Mouse (Mus musculus): ENCODE measurements around the gene Csdc2. TPM values are rescaled to one million over a fixed set of nuclear protein-coding genes. Genes with fewer than 3 reads are reported as not detected.
A peak's percentile ranks its signal among the peaks of the same experiment; 100 is the strongest.
"Not testable (repeated sequence)": the region's sequence is repeated elsewhere in the genome, so short reads cannot be mapped to it uniquely, and the experiment has no call there.

Csdc2 gene
- 100 to 1,000 TPM; 170 to 185 TPM for total RNA-seq (2021)
- long read RNA-seq, transcript Csdc2-201 (4 exons, 2,490 nt), result major isoform, 238 of 303 reads
- long read RNA-seq, transcript Csdc2-204 (2 exons, 3,565 nt), result minor isoform, 7 of 303 reads
- long read RNA-seq, partial matches to known transcripts, result 40 of 303 reads
- long read RNA-seq, other reads (novel, unspliced or antisense), result 18 of 303 reads

DNA sequence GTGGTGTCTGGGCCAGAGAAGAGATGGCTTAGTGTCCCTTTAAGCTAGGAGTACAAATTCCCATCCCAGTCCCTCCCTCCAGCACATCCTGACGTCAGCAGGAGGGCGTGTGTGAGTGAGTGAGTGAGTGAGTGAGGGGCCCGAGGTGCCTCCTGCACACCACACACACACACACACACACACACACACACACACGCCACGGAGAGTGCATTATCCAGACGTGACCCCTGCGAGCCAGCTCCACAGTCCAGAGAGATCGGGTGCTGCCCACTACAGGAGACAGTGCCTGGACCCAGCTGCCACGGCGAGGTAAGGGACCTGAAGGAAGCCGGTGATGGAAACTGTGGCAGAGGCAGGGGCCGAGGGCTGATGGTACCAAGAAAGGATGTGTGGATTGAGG lies at the start of gene Csdc2:
Gene Csdc2, plus strand, starts transcription at position 81 of the 400 bp plus-strand sequence.
- peak; percentile 70 to 72 for DNase-seq (ENCODE audit: low spot score in 2 of 2)

DNA sequence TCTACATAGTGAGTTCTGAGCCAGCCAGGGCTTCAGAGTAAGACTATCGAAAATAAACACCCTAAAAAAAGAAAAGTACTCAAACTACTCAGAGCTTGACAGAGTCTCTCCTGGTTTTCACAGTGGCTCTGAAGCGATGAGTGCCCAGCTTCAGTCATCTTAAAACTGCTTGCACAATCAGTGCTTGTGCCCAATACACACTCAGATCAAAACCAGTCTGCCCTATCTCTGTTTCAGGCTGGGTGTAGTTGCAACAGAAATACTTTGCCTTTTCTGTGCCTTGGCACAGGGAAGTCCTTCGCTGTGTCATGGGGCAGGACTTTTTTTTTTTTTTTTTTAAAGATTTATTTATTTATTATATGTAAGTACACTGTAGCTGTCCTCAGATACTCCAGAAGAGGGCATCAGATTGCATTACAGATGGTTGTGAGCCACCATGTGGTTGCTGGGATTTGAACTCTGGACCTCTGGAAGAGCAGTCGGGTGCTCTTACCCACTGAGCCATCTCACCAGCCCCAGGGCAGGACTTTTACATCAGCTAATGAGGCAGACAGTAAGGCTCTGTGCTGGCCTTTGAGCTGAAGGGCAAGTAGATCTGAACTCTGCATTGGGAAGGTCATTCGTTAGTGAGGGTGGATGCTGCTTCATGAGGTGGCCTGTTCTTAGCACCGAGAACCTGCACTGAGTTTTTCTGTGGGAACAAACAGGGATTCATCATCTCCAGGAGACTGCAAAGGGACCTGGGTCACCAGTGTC lies 49.6 kb upstream of the Csdc2 start:
- no peak for DNase-seq (ENCODE audit: low spot score in 2 of 2)

DNA sequence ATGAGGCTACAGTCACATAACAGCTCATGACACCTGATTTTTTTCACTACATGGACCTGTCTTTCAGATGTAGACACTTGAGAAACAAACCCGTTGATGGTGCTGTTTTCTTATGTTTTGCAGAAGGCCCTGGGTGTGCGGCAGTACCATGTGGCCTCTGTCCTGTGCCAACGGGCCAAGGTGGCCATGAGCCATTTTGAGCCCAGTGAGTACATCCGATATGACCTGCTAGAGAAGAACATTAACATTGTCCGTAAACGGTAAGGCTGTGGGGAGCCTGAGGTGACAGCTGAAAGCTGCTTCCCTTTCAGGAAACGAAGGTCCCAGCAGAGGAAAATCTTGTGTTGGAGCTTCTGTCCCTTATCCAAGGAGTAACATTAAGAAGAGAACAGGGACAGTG lies 47.4 kb upstream of the Csdc2 start:
- DNase-seq (ENCODE audit: low spot score in 2 of 2), result no peak

GRCm38 (mm10) chr15:81891140-81891802 lies 45.3 kb upstream of the Csdc2 start:
- DNase-seq (ENCODE audit: low spot score in 2 of 2), result no peak

DNA sequence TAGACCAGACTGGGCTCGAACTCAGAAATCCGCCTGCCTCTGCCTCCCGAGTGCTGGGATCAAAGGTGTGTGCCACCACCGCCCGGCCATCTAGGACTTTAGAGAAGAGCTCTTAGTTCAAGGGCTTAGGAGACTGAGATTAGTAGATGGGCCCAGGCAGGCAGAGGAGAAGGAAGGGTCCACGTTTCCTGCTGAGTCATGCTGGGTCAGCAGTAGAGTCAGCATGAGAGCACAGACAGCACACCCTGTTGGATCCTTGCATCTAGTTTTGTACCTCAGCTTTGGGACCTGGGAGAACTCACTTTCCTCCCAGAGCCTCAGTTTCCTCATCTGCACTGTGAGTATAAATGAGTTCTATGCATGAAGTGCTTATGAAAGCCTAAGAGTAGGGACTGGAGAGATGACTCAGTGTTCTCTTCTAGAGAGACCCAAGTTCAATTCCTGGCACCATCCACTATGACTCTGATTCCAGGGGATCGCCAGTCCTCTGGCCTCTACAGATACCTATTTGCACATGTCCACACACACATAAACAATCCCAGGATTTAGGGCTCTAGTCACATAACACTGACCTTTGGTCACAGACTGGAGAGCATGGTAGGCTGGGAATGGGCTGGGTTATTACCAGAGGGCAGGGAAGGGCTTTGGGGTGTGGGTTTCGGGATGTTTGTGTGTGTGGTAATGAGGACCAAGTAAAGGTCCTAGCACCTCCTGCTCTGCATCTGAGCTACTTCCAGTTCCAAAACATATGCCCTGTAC lies 44.6 kb upstream of the Csdc2 start:
- no peak for DNase-seq (ENCODE audit: low spot score in 2 of 2)

GRCm38 (mm10) chr15:81894002-81894401 lies 42.6 kb upstream of the Csdc2 start:
- no peak for DNase-seq (ENCODE audit: low spot score in 2 of 2)

GRCm38 (mm10) chr15:81896407-81896806 lies 40.2 kb upstream of the Csdc2 start:
- DNase-seq (ENCODE audit: low spot score in 2 of 2), result peak in 1 of 2 experiments; percentile 52

- DNase-seq (ENCODE audit: low spot score in 2 of 2), result no peak
Observed at GRCm38 (mm10) chr15:81897607-81898285, 38.8 kb upstream of the Csdc2 start.

DNA sequence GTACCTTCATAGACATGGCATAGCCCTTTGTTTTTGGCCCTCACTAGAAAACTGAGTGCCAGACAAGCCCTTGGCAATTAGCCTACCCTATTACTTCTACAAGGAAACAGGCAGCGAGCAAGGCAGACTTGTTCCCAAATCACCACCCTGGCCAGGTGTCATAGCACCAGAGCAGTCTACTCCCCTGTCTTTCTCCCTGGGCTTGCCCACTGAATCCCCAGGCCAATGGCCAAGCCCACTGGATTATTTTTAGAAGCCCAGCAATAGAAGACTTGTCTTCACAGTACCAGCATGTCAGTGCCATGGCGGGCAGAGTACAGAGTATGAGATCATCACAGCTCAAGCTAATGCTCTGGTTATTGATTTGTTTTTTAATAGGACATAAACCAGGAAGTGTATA lies 37.8 kb upstream of the Csdc2 start:
- DNase-seq (ENCODE audit: low spot score in 2 of 2), result no peak

DNA sequence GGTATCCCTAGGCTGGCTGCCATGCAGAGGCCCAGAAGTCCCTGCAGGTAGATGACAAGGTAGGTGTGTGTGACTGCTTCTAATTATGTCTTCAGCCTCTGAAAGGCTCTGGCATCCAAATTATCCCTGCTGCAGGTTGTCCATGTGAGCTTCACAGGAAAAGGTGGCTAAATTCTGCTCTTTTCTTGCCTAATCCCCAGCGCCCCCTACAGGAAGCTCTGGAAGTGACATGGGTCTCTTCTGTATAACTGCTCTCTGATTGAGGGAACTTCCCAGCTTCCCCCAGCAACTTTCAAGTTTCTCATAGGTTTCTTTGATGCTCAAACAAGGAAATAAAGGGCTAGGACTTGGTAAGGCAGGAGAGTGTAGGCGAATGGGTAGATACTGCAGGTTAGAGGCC lies 31.6 kb upstream of the Csdc2 start:
- peak; percentile 83 to 84 for DNase-seq (ENCODE audit: low spot score in 2 of 2)

DNA sequence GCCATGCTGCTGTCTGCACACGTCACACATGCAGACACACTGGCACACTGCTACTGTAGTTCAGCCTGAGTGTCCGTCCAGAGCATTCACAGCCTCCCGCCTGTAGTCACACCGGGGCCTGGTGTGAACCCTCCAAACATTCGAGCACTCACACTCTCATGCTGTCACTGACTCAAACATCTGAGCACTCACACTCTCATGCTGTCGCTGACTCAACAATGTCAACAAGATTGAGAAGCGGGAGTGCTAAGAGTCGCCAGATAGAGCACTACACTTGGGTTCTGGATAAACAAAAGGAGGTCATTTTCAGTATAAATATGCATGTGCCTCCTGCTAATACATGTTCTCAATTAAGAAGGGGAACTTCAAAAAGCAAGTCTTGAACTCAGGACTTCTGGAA lies 28.6 kb upstream of the Csdc2 start:
- no peak for DNase-seq (ENCODE audit: low spot score in 2 of 2)

DNA sequence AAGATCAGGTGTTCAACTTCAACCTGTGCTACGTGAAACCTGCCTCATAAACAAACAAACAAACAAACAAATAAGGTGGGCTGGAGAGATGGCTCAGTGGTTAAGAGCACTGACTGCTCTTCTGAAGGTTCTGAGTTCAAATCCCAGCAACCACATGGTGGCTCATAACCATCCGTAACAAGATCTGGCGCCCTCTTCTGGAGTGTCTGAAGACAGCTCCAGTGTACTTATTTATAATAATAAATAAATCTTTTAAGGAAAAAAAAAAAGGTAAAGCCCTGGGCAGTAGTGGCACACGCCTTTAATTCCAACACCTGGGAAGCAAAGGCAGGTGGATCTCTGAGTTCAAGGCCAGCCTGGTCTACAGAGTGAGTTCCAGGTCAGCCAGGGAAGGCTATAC lies 27.8 kb upstream of the Csdc2 start:
- DNase-seq (ENCODE audit: low spot score in 2 of 2), result not testable (repeated sequence)

DNA sequence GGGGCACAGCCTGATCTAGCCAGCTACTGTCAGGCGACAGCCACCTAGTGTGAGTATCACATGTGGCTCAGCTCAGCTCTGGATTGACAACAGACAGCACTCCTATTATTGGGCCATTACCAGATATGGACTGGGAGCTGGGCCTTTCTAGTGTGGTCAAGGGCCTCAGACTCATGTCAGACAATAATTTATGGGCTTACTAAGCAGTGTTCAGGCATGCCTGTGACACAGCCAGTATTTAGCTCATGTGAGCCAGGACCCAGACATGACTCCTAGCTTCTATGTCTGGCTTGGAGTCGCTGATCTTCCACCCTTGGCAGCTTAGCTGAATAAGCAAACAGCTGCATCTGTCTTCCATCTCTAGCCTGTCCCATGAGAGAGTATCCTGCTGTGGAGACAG lies 24.1 kb upstream of the Csdc2 start:
- no peak for DNase-seq (ENCODE audit: low spot score in 2 of 2)

DNA sequence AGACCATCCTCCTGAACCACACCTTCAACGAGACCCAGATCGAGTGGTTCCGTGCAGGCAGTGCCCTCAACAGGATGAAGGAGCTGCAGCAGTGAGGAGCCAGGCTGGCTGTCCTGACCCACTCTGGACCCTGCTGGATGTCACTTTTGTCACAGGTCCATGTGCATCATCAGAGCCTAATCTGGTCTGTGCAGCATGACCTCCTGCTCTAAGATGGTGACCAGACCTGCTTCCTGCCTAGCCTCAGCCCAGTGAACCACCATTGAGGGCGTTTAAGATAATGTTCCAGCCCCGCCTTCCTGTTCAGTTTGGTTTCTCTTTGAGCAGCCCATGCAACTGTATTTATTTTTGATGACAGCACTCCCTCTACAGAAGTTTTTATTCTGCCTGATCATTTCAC lies 21.9 kb upstream of the Csdc2 start:
- no peak for DNase-seq (ENCODE audit: low spot score in 2 of 2)

GRCm38 (mm10) chr15:81915663-81916062 lies 20.9 kb upstream of the Csdc2 start:
- no peak for DNase-seq (ENCODE audit: low spot score in 2 of 2)

- DNase-seq (ENCODE audit: low spot score in 2 of 2), result no peak
Observed at GRCm38 (mm10) chr15:81917201-81917600, 19.4 kb upstream of the Csdc2 start.

GRCm38 (mm10) chr15:81917621-81918463 lies 18.7 kb upstream of the Csdc2 start:
- DNase-seq (ENCODE audit: low spot score in 2 of 2), result peak; percentile 75 to 79

- no peak for DNase-seq (ENCODE audit: low spot score in 2 of 2)
Observed at GRCm38 (mm10) chr15:81919062-81919461, 17.5 kb upstream of the Csdc2 start.

GRCm38 (mm10) chr15:81920546-81921217 lies 15.9 kb upstream of the Csdc2 start:
- peak; percentile 56 to 64 for DNase-seq (ENCODE audit: low spot score in 2 of 2)

GRCm38 (mm10) chr15:81921255-81921654 lies 15.3 kb upstream of the Csdc2 start:
- DNase-seq (ENCODE audit: low spot score in 2 of 2), result no peak

All from layer of hippocampus, postnatal 10 days (tissue).